Mouse (Mus musculus) bone marrow macrophage, adult 2 months (primary cell): ENCODE results near the gene Ripk1.

ENCODE experiments used
- CTCF ChIP-seq: IDR thresholded peaks from 2 replicates; pipeline ENCODE4 v1.5.1; 2012; ENCODE audit warnings: low read depth, mild to moderate bottlenecking, low read length, moderate library complexity
- POLR2A ChIP-seq: IDR thresholded peaks from 2 replicates; pipeline ENCODE4 v1.6.1; 2012; ENCODE audit warnings: mild to moderate bottlenecking, low read depth, low read length, borderline replicate concordance

GRCm38 (mm10) chr13:34045511-34046249 is 43.5 kb downstream of the Ripk1 start:
- TF ChIP-seq POLR2A (no peak), CTCF (no peak)
